Mouse (Mus musculus): ENCODE measurements at regions not wholly inside any gene's neighbourhood (a gene's known extent, or its start where the extent isn't known, plus 50 kb on each side); places are given as distances from the start of the nearest gene placed in this dataset.

DNA sequence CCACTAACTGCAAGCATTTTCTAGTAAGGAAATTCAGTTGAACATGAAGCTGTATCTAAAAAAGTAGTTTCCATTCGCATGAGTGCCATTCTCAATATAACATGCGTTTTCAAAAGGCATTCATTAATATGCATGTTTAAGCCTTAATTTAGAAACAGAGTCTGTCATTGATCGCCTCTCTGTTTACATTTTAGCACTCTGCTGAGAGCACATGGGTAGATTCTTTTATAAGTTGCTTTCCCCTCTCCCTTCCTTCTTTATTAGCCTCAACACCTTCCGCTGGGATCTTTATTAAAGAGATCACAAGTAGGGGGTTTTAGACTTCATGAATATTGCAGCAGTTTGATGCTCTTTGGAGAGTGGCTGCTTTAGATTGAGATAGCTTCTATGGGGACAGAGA, 243.7 kb downstream of the Cps1 start:
- TF ChIP-seq EP300 (optimal IDR thresholded peaks at IDR 0.05) (no peak), CTCF (IDR thresholded peaks at IDR 0.05; ENCODE audit: low read depth) (no peak)

Data from stomach, postnatal 0 days (tissue).